Mouse (Mus musculus): ENCODE data around the gene Smpd2. TPM values are rescaled to one million over a fixed set of nuclear protein-coding genes. Genes with fewer than 3 reads are reported as not detected.

Smpd2 gene
- polyA plus RNA-seq (2012; rRNA removed) = 36.0 and 38.4 TPM in 2 replicates

- H3K27ac ChIP-seq (ENCODE audit: insufficient read depth, low read length) = peak within 1 kb of the TSS; percentile 20; the same call in 1 of the 2 replicates
- 2% methylated on average over 50 of the region's 50 CpGs for WGBS
- DNase-seq = peak; percentile 91 to 93
- H3K4me3 ChIP-seq (replicated peaks; ENCODE audit: insufficient read depth, low read depth, low read length) = peak within 1 kb of the TSS; percentile 77
- H3K4me1 ChIP-seq (ENCODE audit: control insufficient read depth, insufficient read depth, low read length) = peaks cover 7% of the 10 kb centered on the region
- TF ChIP-seq POLR2A (IDR thresholded peaks at IDR 0.05; ENCODE audit: borderline replicate concordance, insufficient read depth, low read length) (no peak), CTCF (IDR thresholded peaks at IDR 0.05; ENCODE audit: borderline replicate concordance, insufficient read depth, low read depth, low read length) (no peak)
- H3K27me3 ChIP-seq (ENCODE audit: control insufficient read depth, insufficient read depth, low read length) = no peaks in the 10 kb centered on the region
These were observed at the start of gene Smpd2, which contains the start of gene Ppil6 for GRCm38 (mm10) chr10:41489708-41490517. Gene Smpd2, minus strand, starts transcription at chr10:41490369. Gene Ppil6, plus strand, starts transcription at chr10:41490439.

GRCm38 (mm10) chr10:41538986-41539385 lies 48.8 kb upstream of the Smpd2 start:
- Histone ChIP-seq H3K27ac (ENCODE audit: insufficient read depth, low read length) (no peak overlapping the region), H3K4me1 (ENCODE audit: control insufficient read depth, insufficient read depth, low read length) (no peaks in the 10 kb centered on the region), H3K27me3 (ENCODE audit: control insufficient read depth, insufficient read depth, low read length) (no peaks in the 10 kb centered on the region), H3K4me3 (replicated peaks; ENCODE audit: insufficient read depth, low read depth, low read length) (no peak overlapping the region)
- WGBS = 96% methylated on average over 4 of the region's 4 CpGs
- no peak for DNase-seq
- no peak for TF ChIP-seq POLR2A (IDR thresholded peaks at IDR 0.05; ENCODE audit: borderline replicate concordance, insufficient read depth, low read length)

GRCm38 (mm10) chr10:41537983-41538330 lies 47.8 kb upstream of the Smpd2 start:
- Histone ChIP-seq H3K27me3 (ENCODE audit: control insufficient read depth, insufficient read depth, low read length) (no peaks in the 10 kb centered on the region), H3K4me1 (ENCODE audit: control insufficient read depth, insufficient read depth, low read length) (no peaks in the 10 kb centered on the region), H3K4me3 (replicated peaks; ENCODE audit: insufficient read depth, low read depth, low read length) (no peak overlapping the region), H3K27ac (ENCODE audit: insufficient read depth, low read length) (no peak overlapping the region)
- DNase-seq = no peak
- TF ChIP-seq POLR2A (IDR thresholded peaks at IDR 0.05; ENCODE audit: borderline replicate concordance, insufficient read depth, low read length) (no peak), CTCF (IDR thresholded peaks at IDR 0.05; ENCODE audit: borderline replicate concordance, insufficient read depth, low read depth, low read length) (no peak)
- whole genome bisulfite sequencing = 95% methylated on average over 3 of the region's 3 CpGs

- TF ChIP-seq POLR2A (IDR thresholded peaks at IDR 0.05; ENCODE audit: borderline replicate concordance, insufficient read depth, low read length) (no peak), CTCF (IDR thresholded peaks at IDR 0.05; ENCODE audit: borderline replicate concordance, insufficient read depth, low read depth, low read length) (no peak)
- H3K27ac ChIP-seq (ENCODE audit: insufficient read depth, low read length) = no peak overlapping the region
- no peaks in the 10 kb centered on the region for H3K27me3 ChIP-seq (ENCODE audit: control insufficient read depth, insufficient read depth, low read length)
- no peak overlapping the region for H3K4me3 ChIP-seq (replicated peaks; ENCODE audit: insufficient read depth, low read depth, low read length)
- DNase-seq = no peak
- no peaks in the 10 kb centered on the region for H3K4me1 ChIP-seq (ENCODE audit: control insufficient read depth, insufficient read depth, low read length)
- 85% methylated on average over 4 of the region's 4 CpGs for WGBS
These were observed 47.2 kb upstream of the Smpd2 start for GRCm38 (mm10) chr10:41537226-41537982.

- WGBS = 93% methylated on average over 1 of the region's 1 CpGs
- no peaks in the 10 kb centered on the region for H3K27me3 ChIP-seq (ENCODE audit: control insufficient read depth, insufficient read depth, low read length)
- TF ChIP-seq POLR2A (IDR thresholded peaks at IDR 0.05; ENCODE audit: borderline replicate concordance, insufficient read depth, low read length) (no peak), CTCF (IDR thresholded peaks at IDR 0.05; ENCODE audit: borderline replicate concordance, insufficient read depth, low read depth, low read length) (no peak)
- no peak overlapping the region for H3K27ac ChIP-seq (ENCODE audit: insufficient read depth, low read length)
- H3K4me1 ChIP-seq (ENCODE audit: control insufficient read depth, insufficient read depth, low read length) = no peaks in the 10 kb centered on the region
- H3K4me3 ChIP-seq (replicated peaks; ENCODE audit: insufficient read depth, low read depth, low read length) = no peak overlapping the region
- no peak for DNase-seq
These were observed 46.5 kb upstream of the Smpd2 start for GRCm38 (mm10) chr10:41536714-41537113.

GRCm38 (mm10) chr10:41535991-41536390 lies 45.8 kb upstream of the Smpd2 start:
- Histone ChIP-seq H3K4me1 (ENCODE audit: control insufficient read depth, insufficient read depth, low read length) (no peaks in the 10 kb centered on the region), H3K4me3 (replicated peaks; ENCODE audit: insufficient read depth, low read depth, low read length) (no peak overlapping the region), H3K27ac (ENCODE audit: insufficient read depth, low read length) (no peak overlapping the region), H3K27me3 (ENCODE audit: control insufficient read depth, insufficient read depth, low read length) (no peaks in the 10 kb centered on the region)
- DNase-seq = no peak
- 87% methylated on average over 2 of the region's 2 CpGs for WGBS
- no peak for TF ChIP-seq CTCF (IDR thresholded peaks at IDR 0.05; ENCODE audit: borderline replicate concordance, insufficient read depth, low read depth, low read length)
- TF ChIP-seq POLR2A (IDR thresholded peaks at IDR 0.05; ENCODE audit: borderline replicate concordance, insufficient read depth, low read length) = no peak

- 89% methylated on average over 5 of the region's 5 CpGs for WGBS
- H3K27me3 ChIP-seq (ENCODE audit: control insufficient read depth, insufficient read depth, low read length) = no peaks in the 10 kb centered on the region
These were observed 39.8 kb upstream of the Smpd2 start for GRCm38 (mm10) chr10:41529972-41530371.

More at GRCm38 (mm10) chr10:41529972-41530371, 39.8 kb upstream of the Smpd2 start:
- H3K27ac ChIP-seq (ENCODE audit: insufficient read depth, low read length) = no peak overlapping the region
- no peak overlapping the region for H3K4me3 ChIP-seq (replicated peaks; ENCODE audit: insufficient read depth, low read depth, low read length)
- no peak for DNase-seq
- TF ChIP-seq CTCF (IDR thresholded peaks at IDR 0.05; ENCODE audit: borderline replicate concordance, insufficient read depth, low read depth, low read length) (no peak), POLR2A (IDR thresholded peaks at IDR 0.05; ENCODE audit: borderline replicate concordance, insufficient read depth, low read length) (no peak)
- no peaks in the 10 kb centered on the region for H3K4me1 ChIP-seq (ENCODE audit: control insufficient read depth, insufficient read depth, low read length)
